ENCODE assay signal across 8 mouse cellular contexts in genomic region chr2:31654854-31655559, GRCm38 (mm10). TPM values are rescaled to one million over a fixed set of nuclear protein-coding genes. Genes with fewer than 3 reads are reported as not detected.
DNase-seq lines count a peak whose midpoint lies in the region; ATAC-seq and TF ChIP-seq lines count a peak whose summit lies in the region.

No protein-coding gene starts in this region.

- no peaks in the 10 kb centered on the region for H3K36me3 ChIP-seq in ES-E14 (ENCODE audit: control insufficient read depth, insufficient read depth, low read length, poor library complexity, severe bottlenecking)
- H3K36me3 ChIP-seq in lung, embryonic 15.5 days: no peaks in the 10 kb centered on the region

- in situ Hi-C loops in ES-E14 (cut with MboI; ENCODE audit: low sequenced_read_pairs in 2 of 2, unreplicated experiment in 2 of 2): loop anchor here in 1 of 2 experiments (10.0 kb wide), 1 partner anchor 170 kb away; no protein-coding TSS in a partner anchor

- H3K4me2 ChIP-seq in lung, embryonic 15.5 days: peak overlapping the region; percentile 97

- no peaks in the 10 kb centered on the region for H3K9me3 ChIP-seq in ES-E14 (ENCODE audit: control insufficient read depth, insufficient read depth, low read depth, low read length)
- no peaks in the 10 kb centered on the region for H3K9me3 ChIP-seq in lung, embryonic 15.5 days

- no peak for ATAC-seq in lung, embryonic 15.5 days (ENCODE audit: borderline replicate concordance, extremely low read depth, low FRiP score, low TSS enrichment)

- 4% methylated on average over 22 of the region's 22 CpGs for WGBS in lung, embryonic 15.5 days

- H3K9ac ChIP-seq in ES-E14 (ENCODE audit: insufficient read depth, low read depth, low read length, poor library complexity, severe bottlenecking): peak overlapping the region; percentile 59
- H3K9ac ChIP-seq in lung, embryonic 15.5 days: no peak overlapping the region

- peaks cover 81% of the 10 kb centered on the region for H3K27me3 ChIP-seq in lung, embryonic 15.5 days

- H3K27ac ChIP-seq in ES-E14 (ENCODE audit: insufficient read depth, low read depth, low read length, poor library complexity, severe bottlenecking): no peak overlapping the region
- no peak overlapping the region for H3K27ac ChIP-seq in lung, embryonic 15.5 days

- intact Hi-C loops in heart, postnatal 14 days (cut with DNase I): loop anchor here (1.0 kb wide), 1 partner anchor 172 kb away; no protein-coding TSS in a partner anchor

- no peaks in the 10 kb centered on the region for H3K4me1 ChIP-seq in ES-E14 (ENCODE audit: control insufficient read depth in 2 of 2, insufficient read depth in 2 of 2, low read length in 2 of 2, poor library complexity in 1 of 2)
- H3K4me1 ChIP-seq in lung, embryonic 15.5 days: peaks cover 12% of the 10 kb centered on the region

- H3K4me3 ChIP-seq in ES-E14 (ENCODE audit: insufficient read depth in 1 of 2, low read depth in 1 of 2, low read length in 2 of 2, poor library complexity in 1 of 2, severe bottlenecking in 1 of 2): peak overlapping the region; percentile 66 to 77; a peak in 3 of 4 replicates
- H3K4me3 ChIP-seq in lung, embryonic 15.5 days: peak overlapping the region; percentile 51

- peak; percentile 44 to 46 for DNase-seq in B cell, adult 2 months
- DNase-seq in ES-E14 (ENCODE audit: low read depth, low spot score): no peak
- peak; percentile 50 for DNase-seq in embryo, embryonic 9.5 days (ENCODE audit: extremely low spot score)
- DNase-seq in heart, postnatal 14 days: peak; percentile 52 to 69
- peak; percentile 23 to 68 for DNase-seq in layer of hippocampus, adult 8-10 months (ENCODE audit: low spot score in 2 of 2)
- peak; percentile 70 to 82 for DNase-seq in right cerebral cortex, postnatal 10 days (ENCODE audit: low spot score in 2 of 2)
- DNase-seq in spleen, postnatal 4 days (ENCODE audit: low spot score in 2 of 2): no peak

TF ChIP-seq in ES-E14, 5 proteins besides CTCF, POLR2A, EP300 and RAD21:
- TF ChIP-seq ZC3H11A (IDR thresholded peaks at IDR 0.05; ENCODE audit: borderline replicate concordance, low read depth, low read length) (0 out of 2 replicates have a peak, but pooled peaks have one; percentile 13), MAFK (IDR thresholded peaks at IDR 0.05; ENCODE audit: insufficient read depth, low read depth, low read length) (no peak)

RNA-seq across cellular contexts. Expression of gene Prdm12, which starts 15.2 kb away (rescaled TPM):
- total RNA-seq in ES-E14 (2012; rRNA removed): 0.13 TPM in 1 of 2 replicates, not detected in the other
- total RNA-seq in heart, postnatal 14 days (2021): not detected
- under 1 TPM in 2 of 4 experiments, not detected in 2; 0.14 to 0.37 TPM for total RNA-seq in layer of hippocampus, adult 8-10 months (2022)
- polyA plus RNA-seq in lung, embryonic 15.5 days (2015; fragmentation: Nextera tagmentation; extraction: Ambion mirVana): 0.06 and 0.14 TPM in 2 replicates

RNA-seq across cellular contexts. Expression of gene Exosc2, which starts 15.5 kb away (rescaled TPM):
- total RNA-seq in ES-E14 (2012; rRNA removed): 103 and 105 TPM in 2 replicates
- 1 to 10 TPM; 9.1 to 9.2 TPM for total RNA-seq in heart, postnatal 14 days (2021)
- 10 to 100 TPM; 22.7 to 25.3 (median 23.5) TPM for total RNA-seq in layer of hippocampus, adult 8-10 months (2022)
- 67.7 and 69.1 TPM in 2 replicates for polyA plus RNA-seq in lung, embryonic 15.5 days (2015; fragmentation: Nextera tagmentation; extraction: Ambion mirVana)

RNA-seq across cellular contexts. Expression of gene Abl1, which starts 33.2 kb away (rescaled TPM):
- total RNA-seq in ES-E14 (2012; rRNA removed): 39.9 and 41.9 TPM in 2 replicates
- 10 to 100 TPM; 43.1 to 45.7 TPM for total RNA-seq in heart, postnatal 14 days (2021)
- 10 to 100 TPM; 45.2 to 52.9 (median 46.9) TPM for total RNA-seq in layer of hippocampus, adult 8-10 months (2022)
- 37.2 and 38.1 TPM in 2 replicates for polyA plus RNA-seq in lung, embryonic 15.5 days (2015; fragmentation: Nextera tagmentation; extraction: Ambion mirVana)

Comparison
In these comparisons a context has a peak if more than half of its experiments do, and no peak if none do; other contexts are left out.
1. DNase-seq: peak in B cell, adult 2 months (2 of 2), embryo, embryonic 9.5 days (single experiment), heart, postnatal 14 days (2 of 2), layer of hippocampus, adult 8-10 months (2 of 2) and right cerebral cortex, postnatal 10 days (2 of 2); none in ES-E14 (single experiment) and spleen, postnatal 4 days (0 of 2).